Mouse (Mus musculus) heart, adult 2 months (tissue): ENCODE measurements around the gene Slc35f3.

Experiments used
- CTCF ChIP-seq: fragments of 200-600 bp; IDR thresholded peaks from 2 replicates; pipeline ENCODE4 v1.8.1; 2022; ENCODE audit warnings: antibody characterized with exemption, mild to moderate bottlenecking, moderate library complexity
- POLR2A ChIP-seq: fragments of 200-500 bp; IDR thresholded peaks from 2 replicates; pipeline ENCODE4 v1.6.1; 2011; ENCODE audit warnings: mild to moderate bottlenecking, low read depth, low read length, control low read depth; ENCODE audit not compliant: insufficient read depth

GRCm38 (mm10) chr8:126345100-126345499, 46.7 kb downstream of the Slc35f3 start:
- no peak for TF ChIP-seq POLR2A
- TF ChIP-seq CTCF, result no peak
